Mouse (Mus musculus) kidney, postnatal 36 days (tissue): ENCODE measurements around the gene Akap13.
A peak's percentile ranks its signal among the peaks of the same experiment; 100 is the strongest.

Experiments
- DNase-seq, 2 experiments: peaks; one replicate each; pipeline ENCODE4 v3.0.0; 2021 to 2022; ENCODE audit warnings: mixed read lengths in 2 of 2

The Akap13 gene

DNA sequence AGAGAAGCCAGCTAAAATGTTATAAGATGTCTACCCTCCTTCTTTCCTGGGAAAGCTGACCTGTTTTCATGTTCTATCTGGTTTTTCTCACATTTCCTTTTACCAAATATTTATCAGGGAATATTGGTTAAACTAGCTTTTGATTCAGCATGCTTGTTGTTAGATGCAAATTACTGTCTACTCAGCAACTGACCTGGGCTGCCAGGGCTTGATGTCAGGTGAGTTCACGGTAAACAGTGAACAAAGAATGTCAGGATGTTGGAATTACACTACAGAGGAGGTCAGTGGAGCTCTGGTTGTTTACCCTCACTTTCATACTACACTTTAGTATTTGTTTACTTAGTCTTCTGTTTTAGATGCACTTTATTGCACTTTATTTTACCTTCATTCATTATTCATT lies 5.0 kb downstream of the Akap13 start:
- DNase-seq, result no peak

- DNase-seq, result no peak
Observed at GRCm38 (mm10) chr7:75463579-75464162, 8.3 kb downstream of the Akap13 start.

DNA sequence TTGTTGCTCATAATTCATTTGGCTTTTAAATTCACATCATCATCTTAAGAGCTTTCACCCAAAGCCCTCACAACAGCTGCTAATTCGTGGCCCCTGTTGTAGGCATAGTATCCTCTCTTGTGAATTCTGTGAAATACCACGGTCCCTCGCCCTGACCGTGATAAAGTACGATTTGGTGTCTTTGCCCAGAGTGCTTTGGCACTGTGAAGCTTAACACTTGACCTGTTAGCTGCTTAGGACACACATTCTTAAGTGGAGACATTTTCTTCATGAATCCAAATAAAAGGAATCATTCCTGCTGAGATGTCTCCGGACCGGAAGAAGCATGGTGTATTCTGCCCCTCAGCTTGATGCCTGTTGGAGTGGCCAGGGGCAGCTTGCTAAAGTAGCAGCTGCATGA lies 12.5 kb downstream of the Akap13 start:
- peak in 1 of 2 experiments; percentile 25 for DNase-seq

GRCm38 (mm10) chr7:75470318-75470925 lies 15.1 kb downstream of the Akap13 start:
- DNase-seq, result peak; percentile 39 to 54

- DNase-seq, result peak in 1 of 2 experiments; percentile 65
Observed at GRCm38 (mm10) chr7:75472316-75473195, 17.2 kb downstream of the Akap13 start.

DNA sequence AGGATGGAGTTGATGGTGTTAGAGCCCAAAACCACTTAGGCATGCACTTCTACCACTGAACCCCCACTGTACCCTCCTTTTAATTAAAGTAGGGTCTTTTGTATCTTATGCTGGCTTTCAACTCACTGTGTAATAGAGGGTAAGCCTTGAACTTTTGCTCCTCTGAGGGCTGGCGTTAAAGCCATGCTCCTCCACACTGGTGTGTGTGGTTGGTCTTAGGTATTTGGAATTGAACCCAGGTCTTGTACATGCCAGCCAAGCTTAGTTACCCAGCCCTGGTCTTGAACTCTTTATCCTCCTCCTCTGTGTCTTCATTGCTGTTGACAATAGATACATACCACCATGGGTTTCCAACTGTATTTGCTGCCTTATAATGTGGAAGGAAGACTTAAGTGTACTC lies 18.0 kb downstream of the Akap13 start:
- no peak for DNase-seq

DNA sequence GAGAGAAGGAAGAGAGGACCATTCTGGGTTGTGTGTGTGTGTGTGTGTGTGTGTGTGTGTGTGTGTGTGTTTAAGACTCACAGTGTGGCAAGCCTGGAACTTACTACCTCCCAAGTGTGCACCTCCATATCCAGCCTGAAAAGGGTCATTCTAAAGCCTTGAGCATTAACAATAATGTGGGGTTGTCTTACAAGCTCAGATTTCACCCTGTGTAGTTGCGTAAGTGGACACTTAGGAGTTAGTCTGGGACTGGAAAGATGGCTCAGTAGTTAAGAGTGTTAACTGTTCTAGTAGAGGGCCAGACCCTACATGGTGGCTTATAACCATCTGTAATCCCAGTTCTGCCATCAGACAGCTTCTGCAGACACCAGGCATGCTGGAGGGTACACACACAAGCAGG lies 18.7 kb downstream of the Akap13 start:
- no peak for DNase-seq

- peak in 1 of 2 experiments; percentile 56 for DNase-seq
Observed at GRCm38 (mm10) chr7:75474564-75475150, 19.3 kb downstream of the Akap13 start.

GRCm38 (mm10) chr7:75478060-75478459 lies 22.7 kb downstream of the Akap13 start:
- no peak for DNase-seq

DNA sequence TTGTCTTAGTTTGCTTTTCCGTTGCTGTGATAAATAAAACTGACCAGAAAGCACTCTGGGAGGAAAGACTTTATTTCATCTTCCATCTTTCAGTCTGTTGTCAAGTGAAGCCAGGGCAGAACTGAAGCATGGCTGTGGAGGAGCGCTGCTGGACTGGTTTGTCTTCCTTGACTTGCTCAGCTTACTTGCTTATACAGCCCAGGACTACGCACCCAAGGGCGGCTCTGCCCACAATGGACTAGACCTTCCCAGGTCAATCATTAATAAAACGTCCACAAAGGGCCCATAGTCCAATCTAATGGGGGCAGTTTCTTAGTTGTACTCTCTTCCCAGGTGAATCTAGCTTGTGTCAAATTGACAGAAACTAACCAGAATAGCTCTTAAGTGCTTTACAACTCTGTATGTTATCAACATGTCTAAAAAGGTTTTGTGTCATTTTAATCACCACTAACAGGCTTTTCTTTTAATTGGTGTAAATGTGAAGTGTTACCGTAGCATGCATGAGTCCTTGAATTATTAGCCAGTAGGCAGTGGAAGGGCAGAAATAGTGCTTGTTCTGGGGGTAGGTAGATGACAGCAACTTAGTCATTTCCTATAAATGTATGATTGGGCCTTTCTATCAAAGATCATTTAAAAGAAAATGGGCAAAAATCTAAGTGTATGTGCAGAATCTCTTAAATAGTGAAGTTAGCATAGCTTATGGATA lies 25.5 kb downstream of the Akap13 start:
- peak; percentile 77 to 90 for DNase-seq

GRCm38 (mm10) chr7:75486031-75486430 lies 30.7 kb downstream of the Akap13 start:
- DNase-seq, result no peak

DNA sequence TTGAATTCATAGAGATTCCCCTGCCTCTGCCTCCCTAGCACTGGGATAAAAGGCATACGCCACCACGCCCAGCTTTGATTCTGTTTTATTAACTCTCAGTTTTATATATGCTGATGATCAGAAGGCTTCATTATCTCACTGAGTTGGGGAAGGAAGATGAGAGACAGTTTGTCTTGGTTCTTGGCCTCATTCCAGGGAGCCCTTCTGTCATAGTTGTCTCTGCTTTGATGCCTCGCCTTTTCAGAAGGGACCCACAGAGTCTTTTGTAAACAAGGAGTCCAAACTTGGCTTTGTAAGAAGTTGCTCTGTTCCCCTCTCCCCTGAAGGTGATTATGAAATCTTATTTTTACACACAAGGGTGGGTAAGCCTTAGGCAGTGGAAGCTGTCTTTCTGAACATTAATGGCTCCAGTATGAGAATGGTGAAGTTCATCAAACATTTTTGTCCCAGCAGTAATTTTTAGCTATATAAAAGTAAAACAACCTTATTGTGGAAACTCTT lies 40.7 kb downstream of the Akap13 start:
- DNase-seq, result no peak

- peak; percentile 42 to 72 for DNase-seq
Observed at GRCm38 (mm10) chr7:75498627-75499026, 43.3 kb downstream of the Akap13 start.

DNA sequence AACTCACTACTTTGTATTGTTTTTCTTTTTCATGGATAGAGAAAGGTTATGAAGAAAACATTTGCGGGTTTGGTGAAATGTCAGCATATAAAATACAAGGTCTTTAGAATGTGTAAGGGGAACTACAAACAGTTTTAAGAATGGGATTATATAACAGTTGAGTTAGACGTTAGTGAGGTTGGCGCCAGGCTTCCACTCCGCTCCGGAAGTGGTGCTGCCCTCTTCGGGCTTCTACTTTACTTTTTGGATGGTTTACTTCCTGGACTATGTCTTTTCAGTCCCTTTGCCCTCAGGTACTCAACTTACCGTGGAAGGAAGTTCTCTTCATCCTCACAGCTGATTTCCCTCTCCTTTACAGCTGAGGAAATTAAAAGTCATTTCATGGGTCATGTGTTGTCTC lies 43.9 kb downstream of the Akap13 start:
- peak in 1 of 2 experiments; percentile 55 for DNase-seq

GRCm38 (mm10) chr7:75500164-75500563 lies 44.8 kb downstream of the Akap13 start:
- no peak for DNase-seq

- DNase-seq, result no peak
Observed at GRCm38 (mm10) chr7:75500793-75501192, 45.5 kb downstream of the Akap13 start.

GRCm38 (mm10) chr7:75504524-75504923 lies 49.2 kb downstream of the Akap13 start:
- no peak for DNase-seq

DNA sequence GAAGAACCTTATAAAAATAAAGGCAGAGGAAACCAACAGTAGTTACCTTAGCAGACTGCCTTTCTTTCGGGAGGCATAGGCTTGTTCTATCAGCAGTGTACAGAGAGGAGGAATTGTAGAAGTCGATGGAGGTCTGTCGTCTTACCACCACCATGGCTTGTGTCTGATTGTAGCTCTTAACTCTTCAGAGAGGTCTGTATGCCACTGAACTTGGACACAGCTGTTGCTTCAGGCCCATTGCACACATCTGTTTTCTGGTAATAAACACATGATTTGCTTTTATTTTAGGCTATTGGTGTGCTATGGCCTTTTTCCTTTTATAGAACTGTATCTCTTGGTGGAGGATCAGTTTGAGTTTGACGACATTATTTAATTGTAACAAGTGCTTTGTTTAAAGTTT lies 51.3 kb downstream of the Akap13 start:
- no peak for DNase-seq

DNA sequence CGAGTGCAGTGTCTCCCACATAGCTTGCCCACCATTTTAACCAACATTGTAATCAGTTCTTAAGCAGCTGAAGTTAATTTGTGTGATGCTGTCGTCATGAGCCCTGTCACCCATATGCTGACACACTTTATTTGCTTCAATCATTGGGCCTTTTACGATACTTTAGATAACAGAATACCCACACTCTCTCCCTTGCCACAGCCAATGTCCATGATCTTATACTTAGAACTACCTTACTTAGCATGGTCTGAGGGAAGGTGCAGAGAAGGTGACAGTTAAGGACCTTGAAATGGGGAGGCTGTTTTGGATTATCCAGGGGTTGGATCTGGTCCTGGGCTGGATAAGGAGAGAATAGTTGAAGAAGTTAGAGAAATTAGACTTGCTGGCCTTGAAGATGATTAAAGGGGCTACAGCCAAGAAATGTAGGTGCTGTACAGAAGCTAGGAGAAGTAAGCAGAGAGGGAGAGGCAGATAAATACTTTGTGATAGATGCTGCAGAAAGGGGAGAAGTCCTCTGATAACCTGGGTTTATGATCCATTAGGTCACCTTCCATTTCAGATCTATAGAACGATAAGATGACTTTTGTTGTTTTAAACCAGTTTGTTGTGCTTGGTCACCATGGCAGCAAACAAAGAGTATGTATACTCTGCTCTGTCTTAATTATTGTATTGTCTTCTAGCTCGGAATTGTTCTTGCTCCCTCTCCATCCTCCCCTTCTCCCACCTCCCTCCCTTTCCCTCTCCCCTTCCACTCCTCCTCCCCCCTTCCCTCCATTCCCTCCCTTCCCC lies 53.9 kb downstream of the Akap13 start:
- DNase-seq, result no peak

GRCm38 (mm10) chr7:75515472-75515871 lies 60.1 kb downstream of the Akap13 start:
- no peak for DNase-seq

DNA sequence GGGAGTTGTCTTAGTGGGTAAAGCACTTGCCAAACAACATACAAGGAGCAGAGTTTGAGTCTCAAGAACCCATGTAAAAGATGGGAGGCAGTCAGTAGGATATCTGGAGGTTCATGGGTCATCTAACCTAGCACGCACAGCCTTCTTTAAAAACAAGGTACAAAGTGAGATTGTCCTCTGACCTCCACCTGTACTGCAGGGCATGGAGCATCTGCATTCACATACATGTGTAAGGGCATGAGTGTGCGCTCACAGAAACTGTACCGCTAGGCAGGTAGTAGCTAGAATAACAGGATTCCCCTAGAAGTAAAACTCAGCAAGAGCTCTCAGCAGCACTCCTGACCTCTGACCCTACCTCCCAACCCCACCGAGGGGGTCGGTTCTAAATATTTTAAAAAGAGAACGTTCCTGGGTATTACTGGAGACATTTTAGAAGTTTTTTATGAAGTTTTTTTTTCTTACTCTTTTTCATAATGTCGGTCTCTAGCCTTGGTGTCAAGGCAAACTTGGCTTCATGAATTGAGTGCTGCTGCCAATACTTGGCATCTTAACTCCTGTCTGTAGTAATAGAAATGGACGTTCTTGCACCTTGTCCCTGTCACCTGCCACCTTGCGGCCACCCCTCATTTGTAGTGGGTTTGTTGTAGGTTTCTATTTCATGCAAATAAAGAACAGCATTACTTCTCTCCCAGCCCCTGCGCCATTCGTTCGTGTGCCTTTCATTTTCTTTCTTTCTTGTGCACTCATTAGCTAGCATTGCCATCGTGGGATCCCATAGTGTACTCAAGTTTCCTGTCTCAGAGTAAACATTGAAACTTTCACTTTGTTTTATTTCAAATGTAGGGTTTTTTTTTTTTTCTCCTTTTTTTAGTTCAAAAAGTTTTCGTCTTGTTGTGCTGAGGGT lies 61.6 kb downstream of the Akap13 start:
- no peak for DNase-seq
